Mouse (Mus musculus) E14TG2a.4 (cell line): ENCODE measurements at regions not wholly inside any gene's neighbourhood (a gene's known extent, or its start where the extent isn't known, plus 50 kb on each side); places are given as distances from the start of the nearest gene placed in this dataset.

Source experiments
- H3K27me3 ChIP-seq: 2 replicates; pipeline ENCODE4 v1.6.1; 2014; ENCODE audit warnings: low read length, control low read depth; ENCODE audit not compliant: insufficient read depth
- H3K36me3 ChIP-seq: 2 replicates; pipeline ENCODE4 v1.6.1; 2014; ENCODE audit warnings: low read length, control low read depth; ENCODE audit not compliant: insufficient read depth
- H3K4me1 ChIP-seq: replicated peaks from 2 replicates; pipeline ENCODE4 v1.6.1; 2014; ENCODE audit warnings: low read depth, low read length, control low read depth
- H3K4me3 ChIP-seq: replicated peaks from 2 replicates; pipeline ENCODE4 v1.5.1; 2014; ENCODE audit warnings: mild to moderate bottlenecking, low read length
- H3K9me3 ChIP-seq: 2 replicates; pipeline ENCODE4 v1.6.1; 2014; ENCODE audit warnings: low read length, control low read depth
- CTCF ChIP-seq: conservative IDR thresholded peaks from 2 replicates; pipeline ENCODE4 v1.5.1; 2014; ENCODE audit warnings: low read length
- NANOG ChIP-seq: IDR thresholded peaks from 2 replicates; pipeline ENCODE4 v1.6.1; 2014; ENCODE audit warnings: borderline replicate concordance, low read length, mixed read lengths
- POU5F1 ChIP-seq: IDR thresholded peaks from 2 replicates; pipeline ENCODE4 v1.6.1; 2014; ENCODE audit warnings: low read length, borderline replicate concordance

- no peaks in the 10 kb centered on the region for H3K36me3 ChIP-seq
- TF ChIP-seq POU5F1 (no peak), CTCF (no peak), NANOG (no peak)
- peaks cover under 1% of the 10 kb centered on the region; the same call in 1 of the 2 replicates for H3K4me1 ChIP-seq
- H3K4me3 ChIP-seq, result no peak overlapping the region
- peaks cover 10% of the 10 kb centered on the region; the same call in 1 of the 2 replicates for H3K9me3 ChIP-seq
- H3K27me3 ChIP-seq, result peaks cover 38% of the 10 kb centered on the region
These were observed 144.9 kb downstream of the H2afy start for GRCm38 (mm10) chr13:55991216-55991615.

- H3K4me1 ChIP-seq, result peaks cover 4% of the 10 kb centered on the region; the same call in 1 of the 2 replicates
These were observed 146.0 kb downstream of the H2afy start for GRCm38 (mm10) chr13:55990186-55990585.

GRCm38 (mm10) chr13:55989401-55989800 is 146.8 kb downstream of the H2afy start:
- Histone ChIP-seq H3K9me3 (peaks cover 10% of the 10 kb centered on the region; the same call in 1 of the 2 replicates), H3K27me3 (peaks cover 42% of the 10 kb centered on the region), H3K36me3 (no peaks in the 10 kb centered on the region), H3K4me3 (no peak overlapping the region), H3K4me1 (peaks cover 9% of the 10 kb centered on the region; the same call in 1 of the 2 replicates)
- no peak for TF ChIP-seq NANOG
- no peak for TF ChIP-seq CTCF
- no peak for TF ChIP-seq POU5F1

More at GRCm38 (mm10) chr13:55990186-55990585, 146.0 kb downstream of the H2afy start:
- H3K4me3 ChIP-seq, result no peak overlapping the region
- H3K36me3 ChIP-seq, result no peaks in the 10 kb centered on the region
- no peak for TF ChIP-seq POU5F1
- no peak for TF ChIP-seq NANOG
- peaks cover 10% of the 10 kb centered on the region; the same call in 1 of the 2 replicates for H3K9me3 ChIP-seq
- peaks cover 40% of the 10 kb centered on the region for H3K27me3 ChIP-seq

- peaks cover 10% of the 10 kb centered on the region; the same call in 1 of the 2 replicates for H3K9me3 ChIP-seq
- H3K27me3 ChIP-seq, result peaks cover 44% of the 10 kb centered on the region
- no peaks in the 10 kb centered on the region for H3K36me3 ChIP-seq
- peaks cover 15% of the 10 kb centered on the region for H3K4me1 ChIP-seq
- no peak overlapping the region for H3K4me3 ChIP-seq
- TF ChIP-seq NANOG (no peak), CTCF (no peak)
These were observed 149.4 kb upstream of the Pitx1 start for GRCm38 (mm10) chr13:55985396-55985795.

GRCm38 (mm10) chr13:55984772-55985171 is 148.8 kb upstream of the Pitx1 start:
- Histone ChIP-seq H3K4me3 (no peak overlapping the region), H3K9me3 (peaks cover 10% of the 10 kb centered on the region; the same call in 1 of the 2 replicates), H3K36me3 (no peaks in the 10 kb centered on the region), H3K27me3 (peaks cover 46% of the 10 kb centered on the region), H3K4me1 (peaks cover 15% of the 10 kb centered on the region)
- no peak for TF ChIP-seq CTCF
- no peak for TF ChIP-seq NANOG
- TF ChIP-seq POU5F1, result no peak

GRCm38 (mm10) chr13:55983851-55984250 is 147.9 kb upstream of the Pitx1 start:
- no peak for TF ChIP-seq NANOG
- TF ChIP-seq POU5F1, result no peak
- no peak for TF ChIP-seq CTCF
- Histone ChIP-seq H3K27me3 (peaks cover 55% of the 10 kb centered on the region), H3K4me3 (no peak overlapping the region), H3K36me3 (no peaks in the 10 kb centered on the region), H3K9me3 (peaks cover 10% of the 10 kb centered on the region; the same call in 1 of the 2 replicates), H3K4me1 (peaks cover 15% of the 10 kb centered on the region)

- Histone ChIP-seq H3K4me1 (peaks cover 15% of the 10 kb centered on the region), H3K36me3 (no peaks in the 10 kb centered on the region), H3K4me3 (no peak overlapping the region), H3K9me3 (no peaks in the 10 kb centered on the region), H3K27me3 (peaks cover 72% of the 10 kb centered on the region)
- TF ChIP-seq CTCF (no peak), POU5F1 (no peak), NANOG (no peak)
These were observed 145.0 kb upstream of the Pitx1 start for GRCm38 (mm10) chr13:55981041-55981440.

- peaks cover 65% of the 10 kb centered on the region for H3K27me3 ChIP-seq
- TF ChIP-seq NANOG, result no peak
- no peak for TF ChIP-seq CTCF
- peaks cover 6% of the 10 kb centered on the region for H3K4me1 ChIP-seq
- no peak overlapping the region for H3K4me3 ChIP-seq
- H3K9me3 ChIP-seq, result no peaks in the 10 kb centered on the region
- no peaks in the 10 kb centered on the region for H3K36me3 ChIP-seq
These were observed 141.9 kb upstream of the Pitx1 start for GRCm38 (mm10) chr13:55977902-55978301.

GRCm38 (mm10) chr13:55976911-55977381 is 141.0 kb upstream of the Pitx1 start:
- Histone ChIP-seq H3K4me3 (no peak overlapping the region), H3K4me1 (peaks cover 2% of the 10 kb centered on the region; the same call in 1 of the 2 replicates), H3K36me3 (no peaks in the 10 kb centered on the region), H3K9me3 (no peaks in the 10 kb centered on the region), H3K27me3 (peaks cover 58% of the 10 kb centered on the region)
- TF ChIP-seq CTCF, result no peak
- no peak for TF ChIP-seq NANOG
- no peak for TF ChIP-seq POU5F1
